Mouse (Mus musculus): Measurements from ENCODE around the gene Ripk1.

Gene Ripk1

DNA sequence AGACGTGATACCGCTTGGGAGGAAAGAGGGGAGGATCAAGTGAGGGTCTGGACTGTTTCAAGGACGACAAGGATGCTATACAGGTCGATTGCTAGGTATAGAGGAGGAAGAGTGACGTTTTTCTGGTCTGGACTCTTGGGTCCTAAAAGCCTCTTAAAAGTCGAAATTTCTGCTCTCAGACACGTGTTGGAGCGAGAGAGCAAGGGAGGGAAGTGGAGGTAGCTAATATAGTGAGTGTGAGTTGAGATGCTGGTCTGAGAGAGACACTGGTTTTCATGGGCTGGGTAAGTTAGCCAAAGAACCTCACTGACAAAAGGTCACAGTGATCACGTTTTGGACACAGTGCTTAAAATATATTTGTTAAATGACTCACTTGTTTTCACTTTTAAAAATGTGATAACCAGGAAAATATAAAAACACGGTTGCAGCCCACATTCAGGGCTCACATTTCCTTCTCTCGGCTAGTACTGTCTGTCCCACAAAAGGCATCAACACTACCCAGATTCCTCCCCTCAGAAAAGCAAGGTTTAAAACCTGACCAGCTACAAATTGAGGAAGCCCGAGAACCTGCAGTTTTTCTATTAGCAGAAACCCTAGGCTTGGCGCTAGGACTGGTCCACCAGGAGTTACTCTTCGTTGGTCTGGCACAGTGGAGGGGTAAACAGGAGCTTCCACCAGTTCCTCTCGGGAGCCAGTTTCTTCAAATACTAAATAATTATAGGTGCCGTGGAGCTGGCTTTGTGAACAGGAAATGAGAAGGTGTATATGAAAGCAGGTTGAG lies 76.5 kb downstream of the Ripk1 start:
- DNase-seq: no peak

DNA sequence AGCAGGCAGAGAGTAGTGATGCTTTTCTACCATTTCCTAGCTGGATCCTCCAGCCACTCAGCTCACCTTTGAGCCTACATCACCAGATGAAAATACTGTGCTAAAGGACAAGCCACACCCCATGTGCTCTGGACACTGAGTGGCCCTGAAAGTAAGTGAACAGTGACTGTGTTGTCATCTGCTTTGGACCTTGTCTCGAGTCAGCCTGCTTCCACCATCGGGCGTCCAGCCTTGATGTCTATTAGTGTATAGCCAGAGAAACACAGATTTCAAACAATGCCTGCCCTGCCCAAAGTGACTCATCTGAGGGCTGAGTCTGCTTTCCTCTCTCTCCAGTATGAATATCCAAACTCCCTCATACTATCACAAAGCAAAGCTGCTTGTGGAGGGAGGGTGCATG lies 77.6 kb downstream of the Ripk1 start:
- no peak for DNase-seq

DNA sequence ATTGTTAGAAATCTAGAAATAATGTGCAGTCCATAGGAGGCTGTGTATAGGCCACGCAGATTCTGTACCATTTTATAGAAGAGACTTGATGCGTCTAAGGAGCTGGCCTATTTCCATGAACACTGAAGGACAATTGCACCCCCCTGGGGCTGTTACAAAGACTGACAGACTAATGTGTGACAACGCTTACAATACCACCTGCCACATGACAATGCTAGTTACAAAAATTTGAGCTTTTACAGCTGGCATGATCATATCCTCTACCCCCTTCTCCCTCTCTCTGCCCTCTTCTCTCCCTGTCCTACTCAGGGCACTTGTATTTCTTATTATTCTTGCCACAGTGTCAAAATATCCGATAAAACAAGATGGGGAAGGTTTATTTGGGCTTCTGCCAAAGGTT lies 79.8 kb downstream of the Ripk1 start:
- no peak for DNase-seq

DNA sequence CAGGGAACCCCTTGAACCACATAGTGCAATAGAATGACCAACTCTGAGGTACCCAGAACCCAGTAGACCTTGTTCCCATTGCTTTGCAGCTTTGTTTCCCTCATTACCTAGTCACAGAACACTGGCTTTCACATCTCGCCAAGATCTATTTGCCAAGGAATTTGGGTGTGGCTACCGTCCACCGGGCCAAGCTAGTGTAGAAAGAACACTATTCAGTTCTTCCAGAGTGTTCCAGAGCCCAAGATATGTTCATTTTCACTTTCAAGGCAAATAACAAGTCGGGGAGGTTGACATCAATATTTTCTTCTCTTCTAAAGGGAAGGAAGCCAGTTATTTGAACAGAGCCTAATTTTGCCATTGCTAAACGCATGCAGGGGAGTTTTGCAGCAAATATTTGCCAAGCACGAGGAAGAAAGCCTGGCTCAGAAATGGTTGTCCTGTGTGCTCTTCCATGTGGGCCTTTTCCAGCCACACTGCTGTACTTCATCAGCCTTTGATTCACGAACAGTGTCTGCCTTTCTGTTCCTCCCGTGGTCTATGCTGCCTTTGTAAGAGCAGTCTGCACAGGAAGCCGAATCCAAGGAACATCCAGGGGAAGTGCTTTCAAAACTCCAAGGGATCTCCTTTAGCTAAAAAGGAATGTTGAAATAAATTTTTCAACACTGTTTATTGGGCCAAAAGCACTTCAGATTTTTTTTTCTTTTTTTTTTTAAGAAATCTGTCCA lies 82.0 kb downstream of the Ripk1 start:
- DNase-seq: no peak

Measured in cerebellum, adult 11 months (tissue).